Mouse (Mus musculus) heart, adult 2 months (tissue): Measurements from ENCODE around the gene Fgfr1op2. TPM values are rescaled to one million over a fixed set of nuclear protein-coding genes. Genes with fewer than 3 reads are reported as not detected.
A peak's percentile ranks its signal among the peaks of the same experiment; 100 is the strongest.
"Not testable (repeated sequence)": the region's sequence is repeated elsewhere in the genome, so short reads cannot be mapped to it uniquely, and the experiment has no call there.

Experiments used
- DNase-seq, 2 experiments: peaks; one replicate each; pipeline ENCODE4 v3.0.0; 2021
- H3K27ac ChIP-seq: fragments of 200-600 bp; 2 replicates; pipeline ENCODE4 v1.8.1; 2022
- H3K27me3 ChIP-seq: fragments of 200-500 bp; 2 replicates; pipeline ENCODE4 v1.6.1; 2012; ENCODE audit warnings: mild to moderate bottlenecking, low read length, inconsistent platforms, mixed read lengths; ENCODE audit not compliant: control insufficient read depth, insufficient read depth
- H3K36me3 ChIP-seq: fragments of 200-500 bp; 2 replicates; pipeline ENCODE4 v1.6.1; 2012; ENCODE audit warnings: low read length, inconsistent platforms; ENCODE audit not compliant: control insufficient read depth, insufficient read depth
- H3K4me1 ChIP-seq: fragments of 200-500 bp; 2 replicates; pipeline ENCODE4 v1.6.1; 2011; ENCODE audit warnings: low read length; ENCODE audit not compliant: control insufficient read depth, insufficient read depth
- H3K4me3 ChIP-seq: fragments of 200-600 bp; 2 replicates; pipeline ENCODE4 v1.8.1; 2022
- H3K79me2 ChIP-seq: fragments of 200-500 bp; replicated peaks from 2 replicates; pipeline ENCODE4 v1.6.1; 2012; ENCODE audit warnings: mild to moderate bottlenecking, inconsistent platforms, low read length, moderate library complexity, mixed read lengths; ENCODE audit not compliant: control insufficient read depth, insufficient read depth
- H3K9ac ChIP-seq: fragments of 200-500 bp; 2 replicates; pipeline ENCODE4 v1.6.1; 2012; ENCODE audit warnings: low read depth, mild to moderate bottlenecking, control low read depth, inconsistent platforms, low read length, mixed read lengths
- CTCF ChIP-seq: fragments of 200-600 bp; IDR thresholded peaks from 2 replicates; pipeline ENCODE4 v1.8.1; 2022; ENCODE audit warnings: antibody characterized with exemption, mild to moderate bottlenecking, moderate library complexity
- EP300 ChIP-seq: fragments of 200-500 bp; IDR thresholded peaks from 2 replicates; pipeline ENCODE4 v1.6.1; 2011; ENCODE audit warnings: low read depth, low read length, control low read depth; ENCODE audit not compliant: insufficient read depth
- POLR2A ChIP-seq: fragments of 200-500 bp; IDR thresholded peaks from 2 replicates; pipeline ENCODE4 v1.6.1; 2011; ENCODE audit warnings: mild to moderate bottlenecking, low read depth, low read length, control low read depth; ENCODE audit not compliant: insufficient read depth
- WGBS: fragments of 180-500 bp; shearing (Covaris S2); methylation state at CpG from one replicate; pipeline ENCODE4 v1.1.7; 2018; 5-methylcytosine and 5-hydroxymethylcytosine counted together
- intact Hi-C: fragments of 180-260 bp; cut with DNase I; formaldehyde crosslinking; loops from one replicate; pipeline ENCODE4 v1.15.1; 2025
- polyA plus RNA-seq: library from polyadenylated mRNA; depleted of rRNA; stranded (reverse); fragments of >200 nt; gene quantifications from 2 replicates; pipeline ENCODE4 v1.2.3, GENCODE M21; 2012
- total RNA-seq, 2 experiments: library from RNA; stranded (reverse); gene quantifications; 2 replicates each; pipeline ENCODE4 v1.2.3; 2021

Fgfr1op2 gene
- total and polyA plus RNA-seq, 3 experiments, result 31.3 to 72.2 (median 67.5) TPM

- DNase-seq, result no peak
- Histone ChIP-seq H3K4me1 (peaks cover 1% of the 10 kb centered on the region), H3K36me3 (peaks cover 4% of the 10 kb centered on the region), H3K4me3 (no peak overlapping the region), H3K9ac (no peak overlapping the region), H3K27ac (no peak overlapping the region), H3K79me2 (no peaks in the 10 kb centered on the region), H3K27me3 (no peaks in the 10 kb centered on the region)
- intact Hi-C loops, result no loop called here
- 65% methylated on average over 2 of the region's 2 CpGs for WGBS
- no peak for TF ChIP-seq EP300
- no peak for TF ChIP-seq POLR2A
- no peak for TF ChIP-seq CTCF
Measured at GRCm38 (mm10) chr6:146550421-146550820, 26.6 kb upstream of the Fgfr1op2 start.

GRCm38 (mm10) chr6:146551326-146551725, 25.7 kb upstream of the Fgfr1op2 start:
- H3K36me3 ChIP-seq, result peaks cover 4% of the 10 kb centered on the region
- no peak overlapping the region for H3K4me3 ChIP-seq
- H3K9ac ChIP-seq, result no peak overlapping the region
- DNase-seq, result no peak
- TF ChIP-seq EP300 (no peak), CTCF (no peak), POLR2A (no peak)
- no peaks in the 10 kb centered on the region for H3K27me3 ChIP-seq
- no peaks in the 10 kb centered on the region for H3K4me1 ChIP-seq
- H3K79me2 ChIP-seq, result no peaks in the 10 kb centered on the region
- intact Hi-C loops, result no loop called here
- no peak overlapping the region for H3K27ac ChIP-seq

GRCm38 (mm10) chr6:146562461-146562860, 14.5 kb upstream of the Fgfr1op2 start:
- DNase-seq, H3K36me3 ChIP-seq, intact Hi-C loops, H3K79me2 ChIP-seq, H3K4me3 ChIP-seq, H3K27me3 ChIP-seq, H3K27ac ChIP-seq, H3K9ac ChIP-seq, H3K4me1 ChIP-seq: not testable (repeated sequence)
- 86% methylated on average over 1 of the region's 1 CpGs for WGBS

GRCm38 (mm10) chr6:146572073-146572472, 4.9 kb upstream of the Fgfr1op2 start:
- intact Hi-C loops, result loop anchor here (10.0 kb wide), 1 partner anchor 193 kb away; no protein-coding TSS in a partner anchor
- peaks cover 4% of the 10 kb centered on the region for H3K36me3 ChIP-seq
- H3K79me2 ChIP-seq, result peaks cover 3% of the 10 kb centered on the region
- no peak for TF ChIP-seq POLR2A
- TF ChIP-seq CTCF, result no peak
- H3K9ac ChIP-seq, result no peak overlapping the region
- DNase-seq, result no peak
- no peak overlapping the region for H3K4me3 ChIP-seq
- no peaks in the 10 kb centered on the region for H3K27me3 ChIP-seq
- peaks cover 3% of the 10 kb centered on the region for H3K4me1 ChIP-seq
- no peak overlapping the region for H3K27ac ChIP-seq

GRCm38 (mm10) chr6:146577310-146578109, 507 bp downstream of the Fgfr1op2 start, which contains the start of gene Ints13:
Ints13 (minus strand) TSS chr6:146577835.
- Histone ChIP-seq H3K36me3 (peaks cover 6% of the 10 kb centered on the region), H3K27me3 (no peaks in the 10 kb centered on the region), H3K4me1 (peaks cover 9% of the 10 kb centered on the region), H3K4me3 (peak within 1 kb of the TSS; percentile 94), H3K9ac (peak within 1 kb of the TSS; percentile 95), H3K79me2 (no peaks in the 10 kb centered on the region; the same call in none of the 2 replicates), H3K27ac (peak within 1 kb of the TSS; percentile 100)
- under 1% methylated on average over 77 of the region's 77 CpGs for WGBS
- peak; percentile 96 to 98 for DNase-seq
- TF ChIP-seq EP300 (peak; percentile 49; the same call in 1 of the 2 replicates), POLR2A (peak; percentile 96), CTCF (0 out of 2 replicates have a peak, but pooled peaks have one; percentile 22)
- intact Hi-C loops, result loop anchor here (2.0 to 10.0 kb wide), 4 partner anchors 65 to 187 kb away; partner anchors contain the start of genes Itpr2, Med21, Stk38l and Tm7sf3

- DNase-seq, result peak in 1 of 2 experiments; percentile 85
- intact Hi-C loops, result loop anchor here (5.0 to 10.0 kb wide), 2 partner anchors 144 to 187 kb away; partner anchors contain the start of gene Stk38l
- WGBS, result under 1% methylated on average over 22 of the region's 22 CpGs
- H3K27me3 ChIP-seq, result no peaks in the 10 kb centered on the region
- peak overlapping the region; percentile 94 for H3K4me3 ChIP-seq
- TF ChIP-seq CTCF (no peak), POLR2A (no peak; the same call in 1 of the 2 replicates), EP300 (peak; percentile 43; the same call in 1 of the 2 replicates)
- peaks cover 1% of the 10 kb centered on the region; the same call in 1 of the 2 replicates for H3K79me2 ChIP-seq
- peaks cover 9% of the 10 kb centered on the region for H3K4me1 ChIP-seq
- peak overlapping the region; percentile 93 for H3K9ac ChIP-seq
- peaks cover 6% of the 10 kb centered on the region for H3K36me3 ChIP-seq
- peak overlapping the region; percentile 100 for H3K27ac ChIP-seq
Measured at GRCm38 (mm10) chr6:146578111-146578531, 1.1 kb downstream of the Fgfr1op2 start.
